Comparison of ENCODE assay signal across 33 mouse cellular contexts in genomic region chr2:172604625-172605024, GRCm38 (mm10). TPM values are rescaled to one million over a fixed set of nuclear protein-coding genes. Genes with fewer than 3 reads are reported as not detected.
"Had no signal": no experiment of that assay in that cellular context is flagged by ENCODE, and none has a peak within 500 bp of the region (broad histone marks: within the 10 kb centered on the region; RNA-seq: fewer than 3 reads in every experiment).

No protein-coding gene starts in this region.

- H3K4me3 ChIP-seq: gastrocnemius, adult 2 months; heart, embryonic 10.5 days; heart, embryonic 12.5 days; hindbrain, embryonic 10.5 days; hindbrain, embryonic 12.5 days; intestine, embryonic 15.5 days; limb, embryonic 13.5 days; limb, embryonic 15.5 days; liver, embryonic 12.5 days had no signal

- H3K4me1 ChIP-seq: heart, embryonic 12.5 days; hindbrain, embryonic 12.5 days; intestine, embryonic 15.5 days; limb, embryonic 15.5 days; liver, embryonic 12.5 days had no signal

- DNase-seq: gastrocnemius, adult 2 months; gastrocnemius, postnatal 10 days; gastrocnemius, postnatal 25 days; heart, adult 18-20 months; heart, postnatal 10 days; heart, postnatal 4 days; kidney, adult 18-20 months; kidney, adult 8-10 months; kidney, postnatal 10 days; kidney, postnatal 25 days; layer of hippocampus, postnatal 36 days; left cerebral cortex, postnatal 4 days had no signal

- H3K9ac ChIP-seq: heart, embryonic 12.5 days; hindbrain, embryonic 12.5 days; hindbrain, embryonic 14.5 days; intestine, embryonic 15.5 days; limb, embryonic 13.5 days; limb, embryonic 15.5 days; liver, embryonic 12.5 days; liver, embryonic 14.5 days had no signal

- H3K27me3 ChIP-seq: heart, embryonic 12.5 days; intestine, embryonic 15.5 days; limb, embryonic 13.5 days; limb, embryonic 15.5 days; liver, embryonic 12.5 days had no signal

- H3K36me3 ChIP-seq: heart, embryonic 10.5 days; heart, embryonic 12.5 days; hindbrain, embryonic 10.5 days; hindbrain, embryonic 12.5 days; intestine, embryonic 15.5 days; limb, embryonic 13.5 days; limb, embryonic 15.5 days; liver, embryonic 12.5 days had no signal

- ATAC-seq: hindbrain, embryonic 16.5 days; inflammation-experienced regulatory T-cells, adult 6 months; intestine, embryonic 15.5 days; intestine, postnatal 0 days; liver, embryonic 12.5 days had no signal

- H3K27ac ChIP-seq: gastrocnemius, adult 2 months; heart, embryonic 10.5 days; hindbrain, embryonic 10.5 days; hindbrain, embryonic 12.5 days; hindbrain, embryonic 14.5 days; intestine, embryonic 15.5 days; limb, embryonic 13.5 days; limb, embryonic 15.5 days; liver, embryonic 12.5 days; liver, embryonic 14.5 days had no signal

- H3K4me2 ChIP-seq: heart, embryonic 12.5 days; hindbrain, embryonic 12.5 days; hindbrain, embryonic 14.5 days; intestine, embryonic 15.5 days; limb, embryonic 13.5 days; limb, embryonic 15.5 days; liver, embryonic 12.5 days had no signal

- H3K9me3 ChIP-seq: heart, embryonic 10.5 days; heart, embryonic 12.5 days; hindbrain, embryonic 10.5 days; hindbrain, embryonic 12.5 days; intestine, embryonic 15.5 days; limb, embryonic 13.5 days; limb, embryonic 15.5 days; liver, embryonic 12.5 days had no signal

RNA-seq across cellular contexts. Expression of gene Tfap2c, which starts 55.2 kb away (rescaled TPM):
- total RNA-seq: gastrocnemius, adult 2 months; gastrocnemius, postnatal 10 days; gastrocnemius, postnatal 25 days; gastrocnemius, postnatal 4 days; granulocyte monocyte progenitor cell, adult 5-6 weeks; heart, adult 18-20 months; heart, adult 8-10 months; heart, postnatal 10 days; heart, postnatal 25 days; heart, postnatal 4 days; layer of hippocampus, adult 18-20 months; liver, adult 2 months had no signal
- polyA plus RNA-seq: heart, embryonic 14.5 days; inflammation-experienced regulatory T-cells, adult 6 months; intestine, postnatal 0 days; large intestine, adult 2 months; liver, adult 2 months; liver, embryonic 12.5 days; liver, embryonic 14.5 days had no signal
